Mouse (Mus musculus): ENCODE results near the gene Ubxn2a. TPM values are rescaled to one million over a fixed set of nuclear protein-coding genes. Genes with fewer than 3 reads are reported as not detected.

Ubxn2a gene
- polyA plus RNA-seq, 1 experiment from 2014 or later, result 22.0 TPM

DNA sequence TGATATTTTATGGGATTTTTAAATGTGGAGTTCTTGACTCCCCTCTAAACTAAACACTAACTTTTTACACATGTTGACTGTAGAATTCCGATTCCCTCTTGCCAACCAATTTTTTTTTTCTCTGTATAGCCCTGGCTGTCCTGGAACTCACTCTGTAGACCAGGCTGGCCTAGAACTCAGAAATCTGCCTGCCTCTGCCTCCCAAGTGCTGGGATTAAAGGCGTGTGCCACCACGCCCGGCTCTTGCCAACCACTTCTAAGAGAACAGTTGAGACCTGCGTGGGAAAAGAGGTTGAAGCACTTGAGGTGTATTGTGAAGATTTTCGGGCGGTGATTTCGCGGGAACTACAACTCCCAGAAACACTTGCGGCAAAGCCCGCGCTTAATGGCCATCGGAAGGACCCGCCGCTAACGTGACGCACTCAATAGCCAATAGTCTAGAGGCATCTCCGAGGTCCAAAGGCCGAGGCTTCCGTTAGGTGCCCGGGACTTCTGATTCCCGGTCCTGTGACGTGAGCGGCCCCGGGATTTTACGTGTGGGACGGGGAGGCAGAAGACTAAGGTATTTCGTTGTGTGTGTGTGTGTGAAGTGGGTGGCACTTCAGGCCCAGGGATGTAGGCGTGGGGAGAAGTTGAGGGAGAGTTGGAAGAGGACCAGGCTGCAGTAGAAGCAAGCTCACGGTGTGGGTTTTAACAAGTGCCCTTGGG, 64.5 kb downstream of the Ubxn2a start, which contains the start of gene Wdcp:
TSS of gene Wdcp (plus strand) at position 414 of the 708 bp plus-strand sequence.
- Histone ChIP-seq H3K4me1 (ENCODE audit: insufficient read depth) (peaks cover 21% of the 10 kb centered on the region), H3K27me3 (ENCODE audit: insufficient read depth, low read length) (0 out of 2 replicates have a peak, but pooled peaks cover 3% of the 10 kb centered on the region), H3K4me2 (ENCODE audit: low read depth, low read length) (peak within 1 kb of the TSS; percentile 88), H3K27ac (ENCODE audit: low read depth) (peak within 1 kb of the TSS; percentile 87), H3K9me3 (ENCODE audit: low read length) (no peaks in the 10 kb centered on the region), H3K4me3 (ENCODE audit: low read depth, low read length) (peak within 1 kb of the TSS; percentile 81), H3K9ac (replicated peaks) (peak within 1 kb of the TSS; percentile 71), H3K36me3 (replicated peaks; ENCODE audit: insufficient read depth, low read length) (no peaks in the 10 kb centered on the region)
- no peak for TF ChIP-seq CTCF (IDR thresholded peaks at IDR 0.05; ENCODE audit: low read depth)
- TF ChIP-seq EP300 (IDR thresholded peaks at IDR 0.05; ENCODE audit: low read depth), result no peak
- whole genome bisulfite sequencing (ENCODE audit: insufficient replicate concordance), result under 1% methylated on average over 30 of the region's 30 CpGs
- DNase-seq (peak; percentile 90), ATAC-seq (peak; percentile 93)

- WGBS (ENCODE audit: insufficient replicate concordance), result 84% methylated on average over 8 of the region's 8 CpGs
- ATAC-seq (no peak), DNase-seq (no peak)
- H3K27ac ChIP-seq (ENCODE audit: low read depth), result no peak overlapping the region
- H3K4me3 ChIP-seq (ENCODE audit: low read depth, low read length), result no peak overlapping the region
- H3K36me3 ChIP-seq (replicated peaks; ENCODE audit: insufficient read depth, low read length), result no peaks in the 10 kb centered on the region
- no peak overlapping the region for H3K9ac ChIP-seq (replicated peaks)
- H3K4me1 ChIP-seq (ENCODE audit: insufficient read depth), result peaks cover 21% of the 10 kb centered on the region
- H3K27me3 ChIP-seq (ENCODE audit: insufficient read depth, low read length), result 0 out of 2 replicates have a peak, but pooled peaks cover 3% of the 10 kb centered on the region
- H3K4me2 ChIP-seq (ENCODE audit: low read depth, low read length), result no peak overlapping the region; the same call in 1 of the 2 replicates
- no peak for TF ChIP-seq EP300 (IDR thresholded peaks at IDR 0.05; ENCODE audit: low read depth)
- no peak for TF ChIP-seq CTCF (IDR thresholded peaks at IDR 0.05; ENCODE audit: low read depth)
- H3K9me3 ChIP-seq (ENCODE audit: low read length), result no peaks in the 10 kb centered on the region
Measured at GRCm38 (mm10) chr12:4842456-4842855, 65.0 kb downstream of the Ubxn2a start.

GRCm38 (mm10) chr12:4841392-4841887, 66.1 kb downstream of the Ubxn2a start, which contains the start of gene Fkbp1b:
Gene Fkbp1b, minus strand, starts transcription at chr12:4841591.
- H3K4me1 ChIP-seq (ENCODE audit: insufficient read depth), result peaks cover 21% of the 10 kb centered on the region
- H3K36me3 ChIP-seq (replicated peaks; ENCODE audit: insufficient read depth, low read length), result no peaks in the 10 kb centered on the region
- H3K4me2 ChIP-seq (ENCODE audit: low read depth, low read length), result peak within 1 kb of the TSS; percentile 100
- H3K27me3 ChIP-seq (ENCODE audit: insufficient read depth, low read length), result 0 out of 2 replicates have a peak, but pooled peaks cover 3% of the 10 kb centered on the region
- no peak for TF ChIP-seq CTCF (IDR thresholded peaks at IDR 0.05; ENCODE audit: low read depth)
- TF ChIP-seq EP300 (IDR thresholded peaks at IDR 0.05; ENCODE audit: low read depth), result no peak
- DNase-seq, result peak; percentile 65
- WGBS (ENCODE audit: insufficient replicate concordance), result 0% methylated on average over 36 of the region's 37 CpGs
- peak within 1 kb of the TSS; percentile 75 for H3K9ac ChIP-seq (replicated peaks)
- H3K4me3 ChIP-seq (ENCODE audit: low read depth, low read length), result peak within 1 kb of the TSS; percentile 73
- no peaks in the 10 kb centered on the region for H3K9me3 ChIP-seq (ENCODE audit: low read length)
- H3K27ac ChIP-seq (ENCODE audit: low read depth), result no peak within 1 kb of the TSS
- peak; percentile 17; the same call in 1 of the 2 replicates for ATAC-seq

- TF ChIP-seq EP300 (IDR thresholded peaks at IDR 0.05; ENCODE audit: low read depth) (no peak), CTCF (IDR thresholded peaks at IDR 0.05; ENCODE audit: low read depth) (no peak)
- DNase-seq (no peak), ATAC-seq (no peak)
- Histone ChIP-seq H3K9me3 (ENCODE audit: low read length) (no peaks in the 10 kb centered on the region), H3K4me2 (ENCODE audit: low read depth, low read length) (peak overlapping the region; percentile 100), H3K27ac (ENCODE audit: low read depth) (no peak overlapping the region), H3K4me1 (ENCODE audit: insufficient read depth) (peaks cover 21% of the 10 kb centered on the region), H3K36me3 (replicated peaks; ENCODE audit: insufficient read depth, low read length) (no peaks in the 10 kb centered on the region), H3K9ac (replicated peaks) (peak overlapping the region; percentile 75), H3K4me3 (ENCODE audit: low read depth, low read length) (peak overlapping the region; percentile 73), H3K27me3 (ENCODE audit: insufficient read depth, low read length) (0 out of 2 replicates have a peak, but pooled peaks cover 3% of the 10 kb centered on the region)
- WGBS (ENCODE audit: insufficient replicate concordance), result 2% methylated on average over 11 of the region's 11 CpGs
Measured at GRCm38 (mm10) chr12:4840741-4841140, 66.8 kb downstream of the Ubxn2a start.

DNA sequence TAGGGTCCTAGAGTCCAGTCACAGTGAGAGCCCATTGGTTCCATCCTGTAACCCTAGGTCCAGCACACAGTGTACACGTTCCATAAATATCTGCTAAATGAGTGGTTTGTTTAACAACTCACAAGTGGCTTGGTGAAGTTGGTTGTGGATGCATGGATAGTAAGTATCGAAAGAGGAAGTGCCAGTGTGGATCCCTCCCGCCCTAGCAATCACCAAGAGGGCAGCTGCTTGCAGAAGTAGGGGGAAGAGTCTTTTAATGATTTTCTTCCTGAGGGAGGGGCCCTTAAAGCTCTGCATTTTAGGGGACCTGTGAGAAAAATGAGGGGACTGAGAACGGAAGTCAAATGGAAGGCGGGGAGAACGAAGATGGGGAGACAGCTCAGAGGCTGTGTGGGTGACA, 67.5 kb downstream of the Ubxn2a start:
- Histone ChIP-seq H3K4me2 (ENCODE audit: low read depth, low read length) (peak overlapping the region; percentile 100), H3K4me3 (ENCODE audit: low read depth, low read length) (no peak overlapping the region), H3K9ac (replicated peaks) (no peak overlapping the region), H3K27ac (ENCODE audit: low read depth) (no peak overlapping the region), H3K9me3 (ENCODE audit: low read length) (no peaks in the 10 kb centered on the region), H3K36me3 (replicated peaks; ENCODE audit: insufficient read depth, low read length) (no peaks in the 10 kb centered on the region), H3K27me3 (ENCODE audit: insufficient read depth, low read length) (0 out of 2 replicates have a peak, but pooled peaks cover 3% of the 10 kb centered on the region), H3K4me1 (ENCODE audit: insufficient read depth) (peaks cover 21% of the 10 kb centered on the region)
- DNase-seq, result no peak
- 31% methylated on average over 6 of the region's 6 CpGs for WGBS (ENCODE audit: insufficient replicate concordance)
- ATAC-seq, result no peak
- TF ChIP-seq EP300 (IDR thresholded peaks at IDR 0.05; ENCODE audit: low read depth), result no peak
- TF ChIP-seq CTCF (IDR thresholded peaks at IDR 0.05; ENCODE audit: low read depth), result no peak

DNA sequence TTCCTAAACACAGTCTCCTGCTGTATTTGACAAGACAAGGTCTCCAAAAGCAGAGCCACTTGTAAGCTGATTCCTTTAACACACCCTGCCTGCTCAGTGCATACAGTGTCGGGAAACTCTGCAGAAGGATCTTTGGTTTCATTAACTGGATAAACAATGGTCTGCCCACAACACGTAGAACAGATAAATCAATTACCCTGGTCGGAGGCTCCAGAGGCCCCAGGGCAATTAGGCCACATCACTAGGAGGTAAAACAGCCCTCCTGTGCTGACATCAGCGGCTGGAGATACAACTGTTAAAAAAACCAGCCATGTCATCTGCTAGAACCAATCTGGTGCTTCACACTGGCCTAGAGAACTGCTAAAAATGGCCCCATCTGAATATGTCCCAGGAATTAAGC, 70.5 kb downstream of the Ubxn2a start:
- Histone ChIP-seq H3K4me1 (ENCODE audit: insufficient read depth) (peaks cover 10% of the 10 kb centered on the region; the same call in 1 of the 2 replicates), H3K27me3 (ENCODE audit: insufficient read depth, low read length) (0 out of 2 replicates have a peak, but pooled peaks cover 3% of the 10 kb centered on the region), H3K9ac (replicated peaks) (no peak overlapping the region), H3K9me3 (ENCODE audit: low read length) (no peaks in the 10 kb centered on the region), H3K36me3 (replicated peaks; ENCODE audit: insufficient read depth, low read length) (no peaks in the 10 kb centered on the region; the same call in 1 of the 2 replicates), H3K4me2 (ENCODE audit: low read depth, low read length) (no peak overlapping the region), H3K4me3 (ENCODE audit: low read depth, low read length) (no peak overlapping the region), H3K27ac (ENCODE audit: low read depth) (0 out of 2 replicates have a peak overlapping the region, but pooled peaks have one; percentile 25)
- DNase-seq (no peak), ATAC-seq (peak; percentile 59)
- 48% methylated on average over 4 of the region's 4 CpGs for WGBS (ENCODE audit: insufficient replicate concordance)
- TF ChIP-seq EP300 (IDR thresholded peaks at IDR 0.05; ENCODE audit: low read depth) (no peak), CTCF (IDR thresholded peaks at IDR 0.05; ENCODE audit: low read depth) (no peak)

Other genes with a start within 250 kb of the Ubxn2a start
- 0.07 TPM in 1 of 2 replicates, not detected in the other for gene Fam228a, start 169.3 kb downstream of the Ubxn2a start, polyA plus RNA-seq (2015; fragmentation: Nextera tagmentation; extraction: Ambion mirVana)
- 0.60 and 0.72 TPM in 2 replicates for gene Pfn4, start 138.7 kb downstream of the Ubxn2a start, polyA plus RNA-seq (2015; fragmentation: Nextera tagmentation; extraction: Ambion mirVana)
- gene Fam228b, start 138.4 kb downstream of the Ubxn2a start, polyA plus RNA-seq (2015; fragmentation: Nextera tagmentation; extraction: Ambion mirVana), result 0.44 and 0.68 TPM in 2 replicates
- 130 and 135 TPM in 2 replicates for gene Sf3b6, start 90.2 kb downstream of the Ubxn2a start, polyA plus RNA-seq (2015; fragmentation: Nextera tagmentation; extraction: Ambion mirVana)
- 3.1 and 4.6 TPM in 2 replicates for gene Fkbp1b, start 66.1 kb downstream of the Ubxn2a start, polyA plus RNA-seq (2015; fragmentation: Nextera tagmentation; extraction: Ambion mirVana)
- gene Wdcp, start 64.4 kb downstream of the Ubxn2a start, polyA plus RNA-seq (2015; fragmentation: Nextera tagmentation; extraction: Ambion mirVana), result 8.4 and 9.4 TPM in 2 replicates
- gene Mfsd2b, start 33.3 kb downstream of the Ubxn2a start, polyA plus RNA-seq (2015; fragmentation: Nextera tagmentation; extraction: Ambion mirVana), result 24.8 and 28.0 TPM in 2 replicates
- 4.1 and 4.7 TPM in 2 replicates for gene Atad2b, start 9.6 kb upstream of the Ubxn2a start, polyA plus RNA-seq (2015; fragmentation: Nextera tagmentation; extraction: Ambion mirVana)